Mouse (Mus musculus) lung, postnatal 10 days (tissue): ENCODE measurements around the gene St6galnac6.

Experiments used
- DNase-seq: peaks from one replicate; pipeline ENCODE4 v3.0.0; 2021

Gene St6galnac6

GRCm38 (mm10) chr2:32620682-32621516 is 21.4 kb downstream of the St6galnac6 start:
- DNase-seq: peak; percentile 86

GRCm38 (mm10) chr2:32621517-32621859 is 22.0 kb downstream of the St6galnac6 start, which contains the start of gene Ak1:
TSS of gene Ak1 (plus strand) at chr2:32621758.
- no peak for DNase-seq

GRCm38 (mm10) chr2:32624111-32624748 is 24.7 kb downstream of the St6galnac6 start:
- no peak for DNase-seq

GRCm38 (mm10) chr2:32625212-32625872 is 25.8 kb downstream of the St6galnac6 start:
- peak; percentile 93 for DNase-seq

GRCm38 (mm10) chr2:32625873-32626694 is 26.6 kb downstream of the St6galnac6 start:
- DNase-seq: peak; percentile 74

GRCm38 (mm10) chr2:32627266-32628043 is 27.9 kb downstream of the St6galnac6 start:
- peak; percentile 33 for DNase-seq

GRCm38 (mm10) chr2:32628044-32628550 is 28.6 kb downstream of the St6galnac6 start:
- peak; percentile 59 for DNase-seq

GRCm38 (mm10) chr2:32628729-32629128 is 29.2 kb downstream of the St6galnac6 start:
- DNase-seq: peak; percentile 94

GRCm38 (mm10) chr2:32629276-32629976 is 29.9 kb downstream of the St6galnac6 start:
- DNase-seq: peak; percentile 91

GRCm38 (mm10) chr2:32630036-32630435 is 30.5 kb downstream of the St6galnac6 start:
- no peak for DNase-seq

- DNase-seq: no peak
Measured at GRCm38 (mm10) chr2:32631046-32631445, 31.5 kb downstream of the St6galnac6 start.

GRCm38 (mm10) chr2:32631737-32632394 is 32.4 kb downstream of the St6galnac6 start:
- DNase-seq: peak; percentile 94

- peak; percentile 70 for DNase-seq
Measured at GRCm38 (mm10) chr2:32633660-32634059, 34.2 kb downstream of the St6galnac6 start.

GRCm38 (mm10) chr2:32634277-32635105 is 35.0 kb downstream of the St6galnac6 start:
- DNase-seq: no peak

GRCm38 (mm10) chr2:32636617-32637016 is 37.1 kb downstream of the St6galnac6 start:
- DNase-seq: no peak

GRCm38 (mm10) chr2:32637778-32638281 is 38.3 kb downstream of the St6galnac6 start:
- DNase-seq: peak; percentile 91

- no peak for DNase-seq
Measured at GRCm38 (mm10) chr2:32639632-32640031, 40.1 kb downstream of the St6galnac6 start.

- no peak for DNase-seq
Measured at GRCm38 (mm10) chr2:32640550-32641051, 41.1 kb downstream of the St6galnac6 start.

- DNase-seq: no peak
Measured at GRCm38 (mm10) chr2:32641810-32642209, 42.3 kb downstream of the St6galnac6 start.
